Mouse (Mus musculus): ENCODE results near the gene Foxi3. TPM values are rescaled to one million over a fixed set of nuclear protein-coding genes. Genes with fewer than 3 reads are reported as not detected.
A peak's percentile ranks its signal among the peaks of the same experiment; 100 is the strongest.

The Foxi3 gene
- not detected in 2 replicates for polyA plus RNA-seq (2014; fragmentation: Nextera tagmentation; extraction: Ambion mirVana)

GRCm38 (mm10) chr6:70956285-70956912, at the start of gene Foxi3:
Foxi3 (plus strand) TSS chr6:70956531.
- H3K4me1 ChIP-seq (ENCODE audit: control insufficient read depth, insufficient read depth, low read length) = no peaks in the 10 kb centered on the region
- no peak within 1 kb of the TSS for H3K27ac ChIP-seq (ENCODE audit: low read depth, low read length)
- ATAC-seq (ENCODE audit: insufficient read depth, low FRiP score, low TSS enrichment) = peak; percentile 67; the same call in 1 of the 2 replicates
- no peak within 1 kb of the TSS for H3K9ac ChIP-seq (ENCODE audit: low read length)
- no peaks in the 10 kb centered on the region for H3K9me3 ChIP-seq (ENCODE audit: control insufficient read depth, low read length)
- peak within 1 kb of the TSS; percentile 39 for H3K4me3 ChIP-seq (ENCODE audit: low read depth, low read length)
- peaks cover 45% of the 10 kb centered on the region for H3K27me3 ChIP-seq (ENCODE audit: control insufficient read depth, insufficient read depth, low read length)
- H3K4me2 ChIP-seq (ENCODE audit: low read depth) = peak within 1 kb of the TSS; percentile 81
- WGBS = under 1% methylated on average over 60 of the region's 67 CpGs
- peak; percentile 52 for DNase-seq (ENCODE audit: low spot score)
- no peaks in the 10 kb centered on the region for H3K36me3 ChIP-seq (ENCODE audit: control insufficient read depth, insufficient read depth, low read length)

- Histone ChIP-seq H3K4me3 (ENCODE audit: low read depth, low read length) (no peak overlapping the region), H3K36me3 (ENCODE audit: control insufficient read depth, insufficient read depth, low read length) (0 out of 2 replicates have a peak, but pooled peaks cover 1% of the 10 kb centered on the region), H3K9ac (ENCODE audit: low read length) (no peak overlapping the region), H3K9me3 (ENCODE audit: control insufficient read depth, low read length) (no peaks in the 10 kb centered on the region), H3K4me1 (ENCODE audit: control insufficient read depth, insufficient read depth, low read length) (no peaks in the 10 kb centered on the region), H3K4me2 (ENCODE audit: low read depth) (no peak overlapping the region), H3K27ac (ENCODE audit: low read depth, low read length) (no peak overlapping the region), H3K27me3 (ENCODE audit: control insufficient read depth, insufficient read depth, low read length) (no peaks in the 10 kb centered on the region)
- 93% methylated on average over 7 of the region's 7 CpGs for WGBS
- DNase-seq (ENCODE audit: low spot score) = no peak
- ATAC-seq (ENCODE audit: insufficient read depth, low FRiP score, low TSS enrichment) = no peak
These were observed 46.8 kb upstream of the Foxi3 start for GRCm38 (mm10) chr6:70909572-70909971.

- WGBS = 80% methylated on average over 4 of the region's 4 CpGs
- H3K4me1 ChIP-seq (ENCODE audit: control insufficient read depth, insufficient read depth, low read length) = no peaks in the 10 kb centered on the region
- no peaks in the 10 kb centered on the region for H3K9me3 ChIP-seq (ENCODE audit: control insufficient read depth, low read length)
- H3K4me2 ChIP-seq (ENCODE audit: low read depth) = no peak overlapping the region
- no peak for DNase-seq (ENCODE audit: low spot score)
- no peak overlapping the region for H3K4me3 ChIP-seq (ENCODE audit: low read depth, low read length)
- H3K9ac ChIP-seq (ENCODE audit: low read length) = no peak overlapping the region
- H3K36me3 ChIP-seq (ENCODE audit: control insufficient read depth, insufficient read depth, low read length) = no peaks in the 10 kb centered on the region
- no peak for ATAC-seq (ENCODE audit: insufficient read depth, low FRiP score, low TSS enrichment)
- no peak overlapping the region for H3K27ac ChIP-seq (ENCODE audit: low read depth, low read length)
- no peaks in the 10 kb centered on the region for H3K27me3 ChIP-seq (ENCODE audit: control insufficient read depth, insufficient read depth, low read length)
These were observed 46.0 kb upstream of the Foxi3 start for GRCm38 (mm10) chr6:70910285-70910684.

DNA sequence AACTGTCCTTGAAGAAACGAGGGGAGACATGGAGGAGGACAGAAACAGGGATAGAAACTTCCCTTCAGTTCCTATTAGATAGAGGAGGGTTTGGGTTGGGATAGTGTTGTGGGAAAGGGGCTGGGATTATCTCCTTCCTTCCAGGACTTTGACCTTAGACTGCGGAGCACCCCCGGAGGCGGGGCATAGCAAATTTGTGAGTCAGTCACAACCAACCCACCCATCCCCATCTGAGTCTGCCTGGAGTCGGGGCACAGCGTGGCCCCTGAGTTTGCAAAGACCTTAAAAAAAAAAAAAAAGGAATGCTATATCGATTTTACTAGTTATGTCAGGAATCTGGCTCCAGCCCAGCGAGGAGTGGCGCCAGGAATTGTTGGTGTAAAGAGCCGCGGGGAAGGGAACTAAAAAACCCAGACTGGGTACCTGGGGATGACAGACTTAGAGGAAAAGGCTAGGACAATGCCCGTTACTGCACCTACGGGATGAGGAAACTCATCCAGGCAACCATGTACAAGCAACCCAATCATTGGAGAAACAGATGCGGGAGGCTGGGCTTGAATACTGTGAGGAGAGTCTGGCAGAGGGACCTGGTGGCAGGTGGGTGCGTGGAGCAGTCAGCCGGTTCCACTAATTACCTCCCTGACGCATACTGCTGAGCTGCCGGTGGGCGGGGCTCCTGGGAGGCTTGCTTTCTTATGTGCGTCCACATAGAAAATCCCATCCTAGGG, 44.5 kb upstream of the Foxi3 start:
- Histone ChIP-seq H3K27me3 (ENCODE audit: control insufficient read depth, insufficient read depth, low read length) (no peaks in the 10 kb centered on the region), H3K4me3 (ENCODE audit: low read depth, low read length) (no peak overlapping the region), H3K36me3 (ENCODE audit: control insufficient read depth, insufficient read depth, low read length) (no peaks in the 10 kb centered on the region), H3K9me3 (ENCODE audit: control insufficient read depth, low read length) (no peaks in the 10 kb centered on the region), H3K4me2 (ENCODE audit: low read depth) (no peak overlapping the region; the same call in 1 of the 2 replicates), H3K27ac (ENCODE audit: low read depth, low read length) (no peak overlapping the region), H3K4me1 (ENCODE audit: control insufficient read depth, insufficient read depth, low read length) (no peaks in the 10 kb centered on the region), H3K9ac (ENCODE audit: low read length) (no peak overlapping the region)
- 13% methylated on average over 20 of the region's 20 CpGs for WGBS
- no peak for ATAC-seq (ENCODE audit: insufficient read depth, low FRiP score, low TSS enrichment)
- DNase-seq (ENCODE audit: low spot score) = no peak

- no peak overlapping the region for H3K27ac ChIP-seq (ENCODE audit: low read depth, low read length)
- H3K9me3 ChIP-seq (ENCODE audit: control insufficient read depth, low read length) = no peaks in the 10 kb centered on the region
- no peak overlapping the region for H3K9ac ChIP-seq (ENCODE audit: low read length)
- DNase-seq (ENCODE audit: low spot score) (no peak), ATAC-seq (ENCODE audit: insufficient read depth, low FRiP score, low TSS enrichment) (no peak)
- 74% methylated on average over 7 of the region's 7 CpGs for WGBS
- H3K4me3 ChIP-seq (ENCODE audit: low read depth, low read length) = no peak overlapping the region
- H3K36me3 ChIP-seq (ENCODE audit: control insufficient read depth, insufficient read depth, low read length) = no peaks in the 10 kb centered on the region
- no peak overlapping the region for H3K4me2 ChIP-seq (ENCODE audit: low read depth)
- no peaks in the 10 kb centered on the region for H3K4me1 ChIP-seq (ENCODE audit: control insufficient read depth, insufficient read depth, low read length)
- no peaks in the 10 kb centered on the region for H3K27me3 ChIP-seq (ENCODE audit: control insufficient read depth, insufficient read depth, low read length)
These were observed 44.0 kb upstream of the Foxi3 start for GRCm38 (mm10) chr6:70912396-70912765.

GRCm38 (mm10) chr6:70918827-70919226, 37.5 kb upstream of the Foxi3 start, which contains the start of gene Tex37:
Tex37 (minus strand) TSS chr6:70918927.
- Histone ChIP-seq H3K27ac (ENCODE audit: low read depth, low read length) (no peak within 1 kb of the TSS), H3K4me3 (ENCODE audit: low read depth, low read length) (no peak within 1 kb of the TSS), H3K9me3 (ENCODE audit: control insufficient read depth, low read length) (no peaks in the 10 kb centered on the region), H3K4me2 (ENCODE audit: low read depth) (no peak within 1 kb of the TSS), H3K4me1 (ENCODE audit: control insufficient read depth, insufficient read depth, low read length) (0 out of 2 replicates have a peak, but pooled peaks cover 4% of the 10 kb centered on the region), H3K9ac (ENCODE audit: low read length) (no peak within 1 kb of the TSS), H3K27me3 (ENCODE audit: control insufficient read depth, insufficient read depth, low read length) (no peaks in the 10 kb centered on the region), H3K36me3 (ENCODE audit: control insufficient read depth, insufficient read depth, low read length) (no peaks in the 10 kb centered on the region)
- WGBS = 85% methylated on average over 3 of the region's 3 CpGs
- ATAC-seq (ENCODE audit: insufficient read depth, low FRiP score, low TSS enrichment) = no peak
- DNase-seq (ENCODE audit: low spot score) = no peak

DNA sequence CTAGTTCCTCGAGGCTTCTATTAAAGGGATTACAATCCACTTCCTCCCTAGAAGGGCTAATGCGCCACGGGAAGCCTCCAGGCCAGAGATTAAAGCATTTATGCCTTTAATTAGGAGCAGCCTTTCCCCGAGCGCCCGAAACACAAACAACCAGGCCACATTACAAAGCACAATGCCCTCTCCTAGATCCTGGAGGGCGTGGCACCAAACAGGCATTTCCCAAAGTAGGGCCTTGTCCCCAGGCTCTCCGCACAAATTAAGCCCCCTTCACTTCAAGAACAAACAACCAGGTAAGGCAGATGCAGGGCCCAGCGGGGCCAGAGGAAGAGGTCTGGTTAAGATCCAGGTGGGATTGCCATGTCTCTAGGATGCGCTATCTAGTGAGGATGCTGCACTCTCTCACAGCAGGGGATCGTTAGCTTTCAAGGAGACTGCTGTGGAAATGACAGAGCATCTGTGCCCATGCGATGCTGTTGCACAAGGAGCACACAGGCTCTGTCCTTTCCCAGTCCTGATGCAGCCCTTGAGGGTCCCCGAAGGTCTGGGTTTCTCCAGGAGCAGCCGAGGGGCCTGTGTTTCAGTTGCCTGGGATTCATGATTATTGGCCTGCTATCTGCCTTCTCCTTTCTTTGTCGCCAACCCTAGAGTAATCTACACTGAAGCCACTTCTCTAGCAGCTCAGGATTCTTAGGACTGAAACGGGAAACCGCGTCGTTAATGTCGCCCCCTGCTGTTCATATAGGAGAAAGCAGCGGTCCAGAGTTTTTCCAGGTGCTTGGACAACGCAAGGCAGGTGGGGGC, 34.9 kb upstream of the Foxi3 start:
- Histone ChIP-seq H3K4me2 (ENCODE audit: low read depth) (peak overlapping the region; percentile 34), H3K27ac (ENCODE audit: low read depth, low read length) (no peak overlapping the region), H3K36me3 (ENCODE audit: control insufficient read depth, insufficient read depth, low read length) (no peaks in the 10 kb centered on the region), H3K4me3 (ENCODE audit: low read depth, low read length) (no peak overlapping the region), H3K9me3 (ENCODE audit: control insufficient read depth, low read length) (no peaks in the 10 kb centered on the region), H3K4me1 (ENCODE audit: control insufficient read depth, insufficient read depth, low read length) (0 out of 2 replicates have a peak, but pooled peaks cover 4% of the 10 kb centered on the region), H3K9ac (ENCODE audit: low read length) (peak overlapping the region; percentile 36), H3K27me3 (ENCODE audit: control insufficient read depth, insufficient read depth, low read length) (no peaks in the 10 kb centered on the region)
- ATAC-seq (ENCODE audit: insufficient read depth, low FRiP score, low TSS enrichment) (peak; percentile 58; the same call in 1 of the 2 replicates), DNase-seq (ENCODE audit: low spot score) (peak; percentile 69)
- WGBS = 4% methylated on average over 22 of the region's 22 CpGs

GRCm38 (mm10) chr6:70931801-70932200, 24.5 kb upstream of the Foxi3 start:
- no peak for ATAC-seq (ENCODE audit: insufficient read depth, low FRiP score, low TSS enrichment)
- DNase-seq (ENCODE audit: low spot score) = no peak
- 77% methylated on average over 2 of the region's 2 CpGs for WGBS
- Histone ChIP-seq H3K4me3 (ENCODE audit: low read depth, low read length) (no peak overlapping the region), H3K9me3 (ENCODE audit: control insufficient read depth, low read length) (no peaks in the 10 kb centered on the region), H3K27ac (ENCODE audit: low read depth, low read length) (no peak overlapping the region), H3K9ac (ENCODE audit: low read length) (no peak overlapping the region), H3K4me1 (ENCODE audit: control insufficient read depth, insufficient read depth, low read length) (no peaks in the 10 kb centered on the region), H3K27me3 (ENCODE audit: control insufficient read depth, insufficient read depth, low read length) (no peaks in the 10 kb centered on the region), H3K4me2 (ENCODE audit: low read depth) (no peak overlapping the region), H3K36me3 (ENCODE audit: control insufficient read depth, insufficient read depth, low read length) (no peaks in the 10 kb centered on the region)
